Mouse (Mus musculus): ENCODE data around the gene Copz1. TPM values are rescaled to one million over a fixed set of nuclear protein-coding genes. Genes with fewer than 3 reads are reported as not detected.
"Not testable (repeated sequence)": the region's sequence is repeated elsewhere in the genome, so short reads cannot be mapped to it uniquely, and the experiment has no call there.

Copz1 gene
- polyA plus RNA-seq, 1 experiment from 2014 or later, result 172 TPM

GRCm38 (mm10) chr15:103268903-103269302 is 3.6 kb upstream of the Copz1 start:
- no peak overlapping the region for H3K27ac ChIP-seq (replicated peaks in 1 of 2; ENCODE audit: control insufficient read depth in 1 of 2, insufficient read depth in 1 of 2, low read depth in 2 of 2, low read length in 2 of 2)
- H3K4me3 ChIP-seq (ENCODE audit: control insufficient read depth in 1 of 2, insufficient read depth in 1 of 2, low read depth in 1 of 2, low read length in 2 of 2), result no peak overlapping the region
- H3K4me1 ChIP-seq (ENCODE audit: control insufficient read depth in 2 of 2, insufficient read depth in 2 of 2, low read length in 2 of 2), result peaks cover 0 to 7% of the 10 kb centered on the region in 2 experiments; a peak in 3 of 4 replicates
- no peaks in the 10 kb centered on the region for H3K27me3 ChIP-seq (ENCODE audit: control insufficient read depth, insufficient read depth, low read length)
- H3K36me3 ChIP-seq (ENCODE audit: control insufficient read depth, insufficient read depth, low read length), result no peaks in the 10 kb centered on the region
- ATAC-seq (ENCODE audit: insufficient number of reproducible peaks, insufficient read depth, low FRiP score, low read depth), result no peak
- no peak overlapping the region for H3K4me2 ChIP-seq (ENCODE audit: low read length)
- H3K9me3 ChIP-seq (ENCODE audit: control insufficient read depth, low read length), result no peaks in the 10 kb centered on the region
- no peak overlapping the region for H3K9ac ChIP-seq (ENCODE audit: low read length)
- 78% methylated on average over 4 of the region's 4 CpGs for WGBS

- WGBS, result 87% methylated on average over 3 of the region's 3 CpGs
- not testable (repeated sequence) for H3K9me3 ChIP-seq (ENCODE audit: control insufficient read depth, low read length); H3K27ac ChIP-seq (replicated peaks in 1 of 2; ENCODE audit: control insufficient read depth in 1 of 2, insufficient read depth in 1 of 2, low read depth in 2 of 2, low read length in 2 of 2); H3K9ac ChIP-seq (ENCODE audit: low read length); H3K4me2 ChIP-seq (ENCODE audit: low read length); H3K4me3 ChIP-seq (ENCODE audit: control insufficient read depth in 1 of 2, insufficient read depth in 1 of 2, low read depth in 1 of 2, low read length in 2 of 2); H3K27me3 ChIP-seq (ENCODE audit: control insufficient read depth, insufficient read depth, low read length); ATAC-seq (ENCODE audit: insufficient number of reproducible peaks, insufficient read depth, low FRiP score, low read depth)
- peaks cover 0 to 15% of the 10 kb centered on the region in 2 experiments; a peak in 3 of 4 replicates for H3K4me1 ChIP-seq (ENCODE audit: control insufficient read depth in 2 of 2, insufficient read depth in 2 of 2, low read length in 2 of 2)
- peaks cover 17% of the 10 kb centered on the region; the same call in 1 of the 2 replicates for H3K36me3 ChIP-seq (ENCODE audit: control insufficient read depth, insufficient read depth, low read length)
These were observed 3.4 kb downstream of the Copz1 start for GRCm38 (mm10) chr15:103275943-103276342.

GRCm38 (mm10) chr15:103277949-103278348 is 5.4 kb downstream of the Copz1 start:
- ATAC-seq (ENCODE audit: insufficient number of reproducible peaks, insufficient read depth, low FRiP score, low read depth), result no peak
- Histone ChIP-seq H3K9ac (ENCODE audit: low read length) (no peak overlapping the region), H3K36me3 (ENCODE audit: control insufficient read depth, insufficient read depth, low read length) (peaks cover 17% of the 10 kb centered on the region; the same call in 1 of the 2 replicates), H3K4me1 (ENCODE audit: control insufficient read depth in 2 of 2, insufficient read depth in 2 of 2, low read length in 2 of 2) (peaks cover 0 to 15% of the 10 kb centered on the region in 2 experiments; a peak in 3 of 4 replicates), H3K4me2 (ENCODE audit: low read length) (no peak overlapping the region), H3K9me3 (ENCODE audit: control insufficient read depth, low read length) (no peaks in the 10 kb centered on the region), H3K4me3 (ENCODE audit: control insufficient read depth in 1 of 2, insufficient read depth in 1 of 2, low read depth in 1 of 2, low read length in 2 of 2) (no peak overlapping the region), H3K27me3 (ENCODE audit: control insufficient read depth, insufficient read depth, low read length) (no peaks in the 10 kb centered on the region), H3K27ac (replicated peaks in 1 of 2; ENCODE audit: control insufficient read depth in 1 of 2, insufficient read depth in 1 of 2, low read depth in 2 of 2, low read length in 2 of 2) (no peak overlapping the region)
- WGBS, result 76% methylated on average over 7 of the region's 7 CpGs

- no peaks in the 10 kb centered on the region for H3K9me3 ChIP-seq (ENCODE audit: control insufficient read depth, low read length)
- no peak overlapping the region for H3K27ac ChIP-seq (replicated peaks in 1 of 2; ENCODE audit: control insufficient read depth in 1 of 2, insufficient read depth in 1 of 2, low read depth in 2 of 2, low read length in 2 of 2)
- H3K4me3 ChIP-seq (ENCODE audit: control insufficient read depth in 1 of 2, insufficient read depth in 1 of 2, low read depth in 1 of 2, low read length in 2 of 2), result no peak overlapping the region
- no peak overlapping the region for H3K9ac ChIP-seq (ENCODE audit: low read length)
- H3K27me3 ChIP-seq (ENCODE audit: control insufficient read depth, insufficient read depth, low read length), result no peaks in the 10 kb centered on the region
- no peak for ATAC-seq (ENCODE audit: insufficient number of reproducible peaks, insufficient read depth, low FRiP score, low read depth)
- 65% methylated on average over 3 of the region's 3 CpGs for WGBS
- peaks cover 17% of the 10 kb centered on the region; the same call in 1 of the 2 replicates for H3K36me3 ChIP-seq (ENCODE audit: control insufficient read depth, insufficient read depth, low read length)
- H3K4me1 ChIP-seq (ENCODE audit: control insufficient read depth in 2 of 2, insufficient read depth in 2 of 2, low read length in 2 of 2), result peaks cover 2 to 6% of the 10 kb centered on the region in 2 experiments; a peak in 3 of 4 replicates
- no peak overlapping the region for H3K4me2 ChIP-seq (ENCODE audit: low read length)
These were observed 7.2 kb downstream of the Copz1 start for GRCm38 (mm10) chr15:103279750-103280149.

GRCm38 (mm10) chr15:103280817-103281464 is 8.4 kb downstream of the Copz1 start:
- H3K9me3 ChIP-seq (ENCODE audit: control insufficient read depth, low read length), result no peaks in the 10 kb centered on the region
- H3K27ac ChIP-seq (replicated peaks in 1 of 2; ENCODE audit: control insufficient read depth in 1 of 2, insufficient read depth in 1 of 2, low read depth in 2 of 2, low read length in 2 of 2), result no peak overlapping the region
- peaks cover 17% of the 10 kb centered on the region; the same call in 1 of the 2 replicates for H3K36me3 ChIP-seq (ENCODE audit: control insufficient read depth, insufficient read depth, low read length)
- no peak overlapping the region for H3K9ac ChIP-seq (ENCODE audit: low read length)
- 61% methylated on average over 3 of the region's 3 CpGs for WGBS
- no peak overlapping the region for H3K4me3 ChIP-seq (ENCODE audit: control insufficient read depth in 1 of 2, insufficient read depth in 1 of 2, low read depth in 1 of 2, low read length in 2 of 2)
- H3K4me2 ChIP-seq (ENCODE audit: low read length), result no peak overlapping the region
- H3K4me1 ChIP-seq (ENCODE audit: control insufficient read depth in 2 of 2, insufficient read depth in 2 of 2, low read length in 2 of 2), result peaks cover 5 to 18% of the 10 kb centered on the region in 2 experiments
- H3K27me3 ChIP-seq (ENCODE audit: control insufficient read depth, insufficient read depth, low read length), result no peaks in the 10 kb centered on the region
- no peak for ATAC-seq (ENCODE audit: insufficient number of reproducible peaks, insufficient read depth, low FRiP score, low read depth)

- no peak overlapping the region for H3K4me2 ChIP-seq (ENCODE audit: low read length)
- no peaks in the 10 kb centered on the region for H3K27me3 ChIP-seq (ENCODE audit: control insufficient read depth, insufficient read depth, low read length)
- 89% methylated on average over 3 of the region's 3 CpGs for WGBS
- H3K4me1 ChIP-seq (ENCODE audit: control insufficient read depth in 2 of 2, insufficient read depth in 2 of 2, low read length in 2 of 2), result peaks cover 7 to 23% of the 10 kb centered on the region in 2 experiments
- no peaks in the 10 kb centered on the region for H3K9me3 ChIP-seq (ENCODE audit: control insufficient read depth, low read length)
- no peak overlapping the region for H3K4me3 ChIP-seq (ENCODE audit: control insufficient read depth in 1 of 2, insufficient read depth in 1 of 2, low read depth in 1 of 2, low read length in 2 of 2)
- peaks cover 17% of the 10 kb centered on the region; the same call in 1 of the 2 replicates for H3K36me3 ChIP-seq (ENCODE audit: control insufficient read depth, insufficient read depth, low read length)
- no peak for ATAC-seq (ENCODE audit: insufficient number of reproducible peaks, insufficient read depth, low FRiP score, low read depth)
- H3K9ac ChIP-seq (ENCODE audit: low read length), result no peak overlapping the region
- no peak overlapping the region for H3K27ac ChIP-seq (replicated peaks in 1 of 2; ENCODE audit: control insufficient read depth in 1 of 2, insufficient read depth in 1 of 2, low read depth in 2 of 2, low read length in 2 of 2)
These were observed 9.1 kb downstream of the Copz1 start for GRCm38 (mm10) chr15:103281465-103282205.

GRCm38 (mm10) chr15:103284066-103284465 is 11.6 kb downstream of the Copz1 start:
- no peaks in the 10 kb centered on the region for H3K9me3 ChIP-seq (ENCODE audit: control insufficient read depth, low read length)
- H3K27ac ChIP-seq (replicated peaks in 1 of 2; ENCODE audit: control insufficient read depth in 1 of 2, insufficient read depth in 1 of 2, low read depth in 2 of 2, low read length in 2 of 2), result no peak overlapping the region; a peak in 1 of 4 replicates
- 74% methylated on average over 3 of the region's 3 CpGs for WGBS
- H3K27me3 ChIP-seq (ENCODE audit: control insufficient read depth, insufficient read depth, low read length), result no peaks in the 10 kb centered on the region
- H3K36me3 ChIP-seq (ENCODE audit: control insufficient read depth, insufficient read depth, low read length), result peaks cover 6% of the 10 kb centered on the region
- H3K9ac ChIP-seq (ENCODE audit: low read length), result no peak overlapping the region
- no peak overlapping the region for H3K4me2 ChIP-seq (ENCODE audit: low read length)
- peaks cover 7 to 23% of the 10 kb centered on the region in 2 experiments for H3K4me1 ChIP-seq (ENCODE audit: control insufficient read depth in 2 of 2, insufficient read depth in 2 of 2, low read length in 2 of 2)
- no peak overlapping the region for H3K4me3 ChIP-seq (ENCODE audit: control insufficient read depth in 1 of 2, insufficient read depth in 1 of 2, low read depth in 1 of 2, low read length in 2 of 2)
- ATAC-seq (ENCODE audit: insufficient number of reproducible peaks, insufficient read depth, low FRiP score, low read depth), result no peak
